Mouse (Mus musculus) midbrain, embryonic 13.5 days (tissue): ENCODE results near the gene Slc4a1. TPM values are rescaled to one million over a fixed set of nuclear protein-coding genes. Genes with fewer than 3 reads are reported as not detected.
"Not testable (repeated sequence)": the region's sequence is repeated elsewhere in the genome, so short reads cannot be mapped to it uniquely, and the experiment has no call there.

Source experiments
- ATAC-seq: fragments of 200-750 bp; cut with Nextera tagmentation; 2 replicates; pipeline ENCODE4 v1.8.0; 2017; ENCODE audit warnings: mild to moderate bottlenecking, moderate TSS enrichment, moderate library complexity
- H3K27ac ChIP-seq: fragments of 300-500 bp; sonication (generic); 2 replicates; pipeline ENCODE4 v1.5.1; 2015; ENCODE audit warnings: inconsistent platforms, mild to moderate bottlenecking, moderate library complexity
- H3K27me3 ChIP-seq: fragments of 300-500 bp; sonication (generic); 2 replicates; pipeline ENCODE4 v1.6.1; 2015; ENCODE audit warnings: mild to moderate bottlenecking, inconsistent platforms
- H3K36me3 ChIP-seq: fragments of 300-500 bp; sonication (generic); 2 replicates; pipeline ENCODE4 v1.6.1; 2015; ENCODE audit warnings: mild to moderate bottlenecking, inconsistent platforms
- H3K4me1 ChIP-seq: fragments of 300-500 bp; sonication (generic); replicated peaks from 2 replicates; pipeline ENCODE4 v1.6.1; 2015; ENCODE audit warnings: inconsistent platforms
- H3K4me2 ChIP-seq: fragments of 300-500 bp; sonication (generic); replicated peaks from 2 replicates; pipeline ENCODE4 v1.6.1; 2015; ENCODE audit warnings: moderate library complexity, mild to moderate bottlenecking, inconsistent platforms
- H3K4me3 ChIP-seq: fragments of 300-500 bp; sonication (generic); replicated peaks from 2 replicates; pipeline ENCODE4 v1.5.1; 2015; ENCODE audit warnings: mild to moderate bottlenecking, inconsistent platforms
- H3K9ac ChIP-seq: fragments of 300-500 bp; sonication (generic); replicated peaks from 2 replicates; pipeline ENCODE4 v1.6.1; 2015; ENCODE audit warnings: mild to moderate bottlenecking, inconsistent platforms
- H3K9me3 ChIP-seq: fragments of 300-500 bp; sonication (generic); 2 replicates; pipeline ENCODE4 v1.6.1; 2016; ENCODE audit warnings: mild to moderate bottlenecking, inconsistent platforms
- WGBS: fragments of 180-500 bp; shearing (Covaris S2); methylation state at CpG from one replicate; pipeline ENCODE4 v1.1.7; 2015; 5-methylcytosine and 5-hydroxymethylcytosine counted together
- polyA plus RNA-seq: library from polyadenylated mRNA; unstranded; fragments of >200 nt; fragmentation: Nextera tagmentation; extraction: Ambion mirVana; gene quantifications from 2 replicates; pipeline ENCODE4 v1.2.1, GENCODE M21; 2015

Gene Slc4a1
- polyA plus RNA-seq, 1 experiment from 2014 or later = 4.8 TPM

GRCm38 (mm10) chr11:102396263-102396662, 30.3 kb upstream of the Slc4a1 start:
- Histone ChIP-seq H3K9me3 (no peaks in the 10 kb centered on the region), H3K4me3 (peak overlapping the region; percentile 89), H3K4me2 (peak overlapping the region; percentile 96), H3K36me3 (peaks cover 33% of the 10 kb centered on the region), H3K27me3 (peaks cover 30% of the 10 kb centered on the region), H3K27ac (peak overlapping the region; percentile 97), H3K9ac (peak overlapping the region; percentile 95), H3K4me1 (peaks cover 78% of the 10 kb centered on the region)
- ATAC-seq = no peak
- 62% methylated on average over 6 of the region's 6 CpGs for whole genome bisulfite sequencing

- peaks cover 23% of the 10 kb centered on the region for H3K36me3 ChIP-seq
- peak overlapping the region; percentile 89 for H3K4me3 ChIP-seq
- H3K4me2 ChIP-seq = peak overlapping the region; percentile 96
- WGBS = 2% methylated on average over 5 of the region's 5 CpGs
- H3K9me3 ChIP-seq = no peaks in the 10 kb centered on the region
- H3K27ac ChIP-seq = peak overlapping the region; percentile 97
- H3K9ac ChIP-seq = peak overlapping the region; percentile 95
- ATAC-seq = no peak
- peaks cover 27% of the 10 kb centered on the region for H3K27me3 ChIP-seq
- H3K4me1 ChIP-seq = peaks cover 75% of the 10 kb centered on the region
Measured at GRCm38 (mm10) chr11:102395250-102395649, 29.2 kb upstream of the Slc4a1 start.

- no peaks in the 10 kb centered on the region for H3K9me3 ChIP-seq
- H3K27ac ChIP-seq = peak overlapping the region; percentile 97
- H3K4me1 ChIP-seq = peaks cover 68% of the 10 kb centered on the region
- H3K36me3 ChIP-seq = peaks cover 16% of the 10 kb centered on the region
- peak overlapping the region; percentile 95 for H3K9ac ChIP-seq
- 0 out of 2 replicates have a peak, but pooled peaks have one; percentile 1 for ATAC-seq
- peak overlapping the region; percentile 96 for H3K4me2 ChIP-seq
- 70% methylated on average over 9 of the region's 9 CpGs for WGBS
- H3K27me3 ChIP-seq = peaks cover 22% of the 10 kb centered on the region
- H3K4me3 ChIP-seq = peak overlapping the region; percentile 89
Measured at GRCm38 (mm10) chr11:102394421-102395124, 28.6 kb upstream of the Slc4a1 start.

GRCm38 (mm10) chr11:102393719-102394420, 27.9 kb upstream of the Slc4a1 start:
- peak; percentile 55 for ATAC-seq
- peaks cover 61% of the 10 kb centered on the region for H3K4me1 ChIP-seq
- H3K27me3 ChIP-seq = peaks cover 15% of the 10 kb centered on the region
- peak overlapping the region; percentile 89 for H3K4me3 ChIP-seq
- peaks cover 9% of the 10 kb centered on the region for H3K36me3 ChIP-seq
- H3K4me2 ChIP-seq = peak overlapping the region; percentile 96
- H3K27ac ChIP-seq = peak overlapping the region; percentile 97
- H3K9ac ChIP-seq = peak overlapping the region; percentile 95
- no peaks in the 10 kb centered on the region for H3K9me3 ChIP-seq
- 4% methylated on average over 17 of the region's 17 CpGs for WGBS

GRCm38 (mm10) chr11:102393238-102393634, 27.2 kb upstream of the Slc4a1 start, which contains the start of gene Rundc3a:
Gene Rundc3a, plus strand, starts transcription at chr11:102393403.
- H3K9me3 ChIP-seq = no peaks in the 10 kb centered on the region
- peak within 1 kb of the TSS; percentile 89 for H3K4me3 ChIP-seq
- peaks cover 10% of the 10 kb centered on the region for H3K27me3 ChIP-seq
- peak within 1 kb of the TSS; percentile 95 for H3K9ac ChIP-seq
- peak within 1 kb of the TSS; percentile 96 for H3K4me2 ChIP-seq
- H3K4me1 ChIP-seq = peaks cover 55% of the 10 kb centered on the region
- peaks cover 4% of the 10 kb centered on the region for H3K36me3 ChIP-seq
- H3K27ac ChIP-seq = peak within 1 kb of the TSS; percentile 97
- WGBS = under 1% methylated on average over 33 of the region's 34 CpGs
- ATAC-seq = peak; percentile 89

GRCm38 (mm10) chr11:102392441-102393237, 26.6 kb upstream of the Slc4a1 start:
- Histone ChIP-seq H3K4me2 (peak overlapping the region; percentile 96), H3K27me3 (0 out of 2 replicates have a peak, but pooled peaks cover 4% of the 10 kb centered on the region), H3K9ac (peak overlapping the region; percentile 72), H3K4me3 (peak overlapping the region; percentile 89), H3K27ac (peak overlapping the region; percentile 97), H3K36me3 (no peaks in the 10 kb centered on the region), H3K4me1 (peaks cover 49% of the 10 kb centered on the region), H3K9me3 (no peaks in the 10 kb centered on the region)
- ATAC-seq = peak; percentile 66; the same call in 1 of the 2 replicates
- 19% methylated on average over 15 of the region's 15 CpGs for WGBS

- not testable (repeated sequence) for H3K27me3 ChIP-seq, H3K4me3 ChIP-seq, H3K9ac ChIP-seq, H3K27ac ChIP-seq, H3K4me2 ChIP-seq, H3K9me3 ChIP-seq, H3K36me3 ChIP-seq, ATAC-seq
- WGBS = 92% methylated on average over 4 of the region's 5 CpGs
- H3K4me1 ChIP-seq = peaks cover 17% of the 10 kb centered on the region
Measured at GRCm38 (mm10) chr11:102389436-102389835, 23.4 kb upstream of the Slc4a1 start.

GRCm38 (mm10) chr11:102386121-102386520, 20.1 kb upstream of the Slc4a1 start:
- 0 out of 2 replicates have a peak, but pooled peaks cover 4% of the 10 kb centered on the region for H3K27me3 ChIP-seq
- no peaks in the 10 kb centered on the region for H3K4me1 ChIP-seq
- ATAC-seq = no peak
- H3K4me2 ChIP-seq = no peak overlapping the region
- no peak overlapping the region for H3K4me3 ChIP-seq
- H3K9ac ChIP-seq = no peak overlapping the region
- no peak overlapping the region for H3K27ac ChIP-seq
- WGBS = 74% methylated on average over 5 of the region's 5 CpGs
- H3K36me3 ChIP-seq = no peaks in the 10 kb centered on the region
- no peaks in the 10 kb centered on the region for H3K9me3 ChIP-seq

GRCm38 (mm10) chr11:102385075-102385474, 19.1 kb upstream of the Slc4a1 start:
- no peaks in the 10 kb centered on the region for H3K4me1 ChIP-seq
- no peak overlapping the region for H3K9ac ChIP-seq
- H3K27me3 ChIP-seq = no peaks in the 10 kb centered on the region
- no peak overlapping the region for H3K4me3 ChIP-seq
- H3K9me3 ChIP-seq = no peaks in the 10 kb centered on the region
- no peak overlapping the region for H3K4me2 ChIP-seq
- no peaks in the 10 kb centered on the region for H3K36me3 ChIP-seq
- ATAC-seq = no peak
- H3K27ac ChIP-seq = no peak overlapping the region
- 68% methylated on average over 4 of the region's 4 CpGs for WGBS

- no peaks in the 10 kb centered on the region for H3K4me1 ChIP-seq
- no peak overlapping the region for H3K9ac ChIP-seq
- no peak overlapping the region for H3K4me3 ChIP-seq
- no peaks in the 10 kb centered on the region for H3K9me3 ChIP-seq
- 78% methylated on average over 2 of the region's 2 CpGs for WGBS
- no peaks in the 10 kb centered on the region for H3K36me3 ChIP-seq
- H3K27me3 ChIP-seq = no peaks in the 10 kb centered on the region
- no peak overlapping the region for H3K27ac ChIP-seq
- no peak overlapping the region for H3K4me2 ChIP-seq
- no peak for ATAC-seq
Measured at GRCm38 (mm10) chr11:102384418-102384817, 18.4 kb upstream of the Slc4a1 start.

- no peaks in the 10 kb centered on the region for H3K36me3 ChIP-seq
- WGBS = 95% methylated on average over 1 of the region's 1 CpGs
- ATAC-seq = no peak
- H3K4me1 ChIP-seq = no peaks in the 10 kb centered on the region
- H3K4me2 ChIP-seq = no peak overlapping the region
- H3K27ac ChIP-seq = no peak overlapping the region
- H3K9ac ChIP-seq = no peak overlapping the region
- no peak overlapping the region for H3K4me3 ChIP-seq
- H3K9me3 ChIP-seq = no peaks in the 10 kb centered on the region
- H3K27me3 ChIP-seq = no peaks in the 10 kb centered on the region
Measured at GRCm38 (mm10) chr11:102383365-102384136, 17.5 kb upstream of the Slc4a1 start.
